Mouse (Mus musculus) cerebellum, postnatal 36 days (tissue): ENCODE results near the gene E2f3.

ENCODE experiments used
- DNase-seq, 2 experiments: peaks; one replicate each; pipeline ENCODE4 v3.0.0; 2021 to 2022; ENCODE audit warnings: mixed read lengths in 2 of 2

Gene E2f3

GRCm38 (mm10) chr13:29977358-29977757, 8.5 kb downstream of the E2f3 start:
- peak; percentile 22 for DNase-seq

GRCm38 (mm10) chr13:29974066-29974465, 11.8 kb downstream of the E2f3 start:
- peak in 1 of 2 experiments; percentile 14 for DNase-seq

GRCm38 (mm10) chr13:29973610-29974009, 12.3 kb downstream of the E2f3 start:
- DNase-seq = no peak

GRCm38 (mm10) chr13:29970333-29970732, 15.5 kb downstream of the E2f3 start:
- DNase-seq = no peak

- DNase-seq = no peak
Observed at GRCm38 (mm10) chr13:29968636-29969035, 17.2 kb downstream of the E2f3 start.

- DNase-seq = no peak
Observed at GRCm38 (mm10) chr13:29967367-29967766, 18.5 kb downstream of the E2f3 start.

- no peak for DNase-seq
Observed at GRCm38 (mm10) chr13:29966966-29967365, 18.9 kb downstream of the E2f3 start.

GRCm38 (mm10) chr13:29964087-29964486, 21.8 kb downstream of the E2f3 start:
- no peak for DNase-seq

GRCm38 (mm10) chr13:29960416-29960815, 25.4 kb downstream of the E2f3 start:
- DNase-seq = no peak

- no peak for DNase-seq
Observed at GRCm38 (mm10) chr13:29957731-29958254, 28.1 kb downstream of the E2f3 start.

- peak; percentile 48 to 53 for DNase-seq
Observed at GRCm38 (mm10) chr13:29956821-29957421, 28.9 kb downstream of the E2f3 start.

- DNase-seq = no peak
Observed at GRCm38 (mm10) chr13:29955296-29955695, 30.6 kb downstream of the E2f3 start.

- no peak for DNase-seq
Observed at GRCm38 (mm10) chr13:29954741-29955140, 31.1 kb downstream of the E2f3 start.

- DNase-seq = no peak
Observed at GRCm38 (mm10) chr13:29953417-29954045, 32.3 kb downstream of the E2f3 start.

GRCm38 (mm10) chr13:29946045-29946444, 39.8 kb downstream of the E2f3 start:
- DNase-seq = no peak

GRCm38 (mm10) chr13:29944915-29945570, 40.8 kb downstream of the E2f3 start:
- DNase-seq = no peak

GRCm38 (mm10) chr13:29944493-29944892, 41.4 kb downstream of the E2f3 start:
- DNase-seq = no peak

GRCm38 (mm10) chr13:29943541-29944039, 42.3 kb downstream of the E2f3 start:
- DNase-seq = no peak

GRCm38 (mm10) chr13:29940071-29940470, 45.8 kb downstream of the E2f3 start:
- DNase-seq = no peak

GRCm38 (mm10) chr13:29939399-29939798, 46.5 kb downstream of the E2f3 start:
- no peak for DNase-seq

- DNase-seq = no peak
Observed at GRCm38 (mm10) chr13:29938776-29939175, 47.1 kb downstream of the E2f3 start.

GRCm38 (mm10) chr13:29926168-29926567, 59.7 kb downstream of the E2f3 start:
- no peak for DNase-seq

GRCm38 (mm10) chr13:29919841-29920240, 66.0 kb downstream of the E2f3 start:
- no peak for DNase-seq

GRCm38 (mm10) chr13:29916561-29916960, 69.3 kb downstream of the E2f3 start:
- no peak for DNase-seq
